Mouse (Mus musculus) liver, postnatal 0 days (tissue): ENCODE data around the gene Sdc4.

ENCODE experiments used
- CTCF ChIP-seq: sonication (generic); IDR thresholded peaks from 2 replicates; pipeline ENCODE4 v1.5.1; 2016; ENCODE audit warnings: antibody characterized with exemption, low read depth
- EP300 ChIP-seq: IDR thresholded peaks from 2 replicates; pipeline ENCODE4 v1.6.1; 2016; ENCODE audit warnings: antibody characterized with exemption, low read depth, mild to moderate bottlenecking

GRCm38 (mm10) chr2:164448140-164448539 is 4.5 kb upstream of the Sdc4 start:
- TF ChIP-seq CTCF (no peak), EP300 (no peak)
